Mouse (Mus musculus) hindbrain, embryonic 10.5 days (tissue): ENCODE results near the gene Gsap. TPM values are rescaled to one million over a fixed set of nuclear protein-coding genes. Genes with fewer than 3 reads are reported as not detected.

Experiments
- DNase-seq: peaks from one replicate; pipeline ENCODE4 v3.0.0-alpha.2; 2017; ENCODE audit warnings: low spot score
- H3K27ac ChIP-seq: fragments of 300-500 bp; sonication (generic); 2 replicates; pipeline ENCODE4 v1.5.1; 2016; ENCODE audit warnings: mild to moderate bottlenecking, moderate library complexity
- H3K27me3 ChIP-seq: fragments of 300-500 bp; sonication (generic); 2 replicates; pipeline ENCODE4 v1.6.1; 2016; ENCODE audit warnings: mild to moderate bottlenecking; ENCODE audit not compliant: poor library complexity, insufficient read depth, severe bottlenecking
- H3K36me3 ChIP-seq: fragments of 300-500 bp; sonication (generic); 2 replicates; pipeline ENCODE4 v1.6.1; 2016; ENCODE audit warnings: mild to moderate bottlenecking, moderate library complexity
- H3K4me1 ChIP-seq: fragments of 300-500 bp; sonication (generic); replicated peaks from 2 replicates; pipeline ENCODE4 v1.6.1; 2016; ENCODE audit warnings: mild to moderate bottlenecking
- H3K4me3 ChIP-seq: fragments of 300-500 bp; sonication (generic); 2 replicates; pipeline ENCODE4 v1.5.1; 2016; ENCODE audit warnings: mild to moderate bottlenecking, moderate library complexity
- H3K9me3 ChIP-seq: fragments of 300-500 bp; sonication (generic); 2 replicates; pipeline ENCODE4 v1.6.1; 2016; ENCODE audit warnings: mild to moderate bottlenecking, moderate library complexity
- WGBS: fragments of 180-500 bp; shearing (Covaris S2); methylation state at CpG from one replicate; pipeline ENCODE4 v1.1.7; 2016; 5-methylcytosine and 5-hydroxymethylcytosine counted together
- polyA plus RNA-seq: library from polyadenylated mRNA; unstranded; fragments of >200 nt; fragmentation: Nextera tagmentation; extraction: Ambion mirVana; gene quantifications from 2 replicates; pipeline ENCODE4 v1.2.1, GENCODE M21; 2016

Gene Gsap
- polyA plus RNA-seq, 1 experiment from 2014 or later: 1.8 TPM

DNA sequence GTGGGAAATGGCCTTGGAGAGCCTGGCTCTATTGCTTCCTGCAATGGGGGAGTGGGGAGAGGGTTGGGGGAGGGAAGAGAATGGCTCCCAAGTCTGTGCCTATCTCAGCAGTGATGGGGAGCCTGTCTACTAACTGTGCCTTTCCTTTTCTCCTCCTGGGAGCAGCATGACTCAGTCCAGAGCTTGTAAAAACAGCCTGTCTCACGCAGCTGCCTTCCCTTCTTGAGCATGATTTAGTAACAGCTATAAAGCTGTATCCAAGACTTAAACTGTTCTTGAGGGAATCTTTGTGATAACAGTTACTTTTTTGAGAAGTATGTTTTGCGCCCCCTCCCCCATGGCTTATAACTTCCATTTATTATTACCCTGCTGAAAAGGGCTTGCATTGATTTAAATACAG is 61.9 kb downstream of the Gsap start:
- Histone ChIP-seq H3K9me3 (0 out of 2 replicates have a peak, but pooled peaks cover 3% of the 10 kb centered on the region), H3K27ac (no peak overlapping the region), H3K4me1 (no peaks in the 10 kb centered on the region), H3K4me3 (no peak overlapping the region), H3K27me3 (no peaks in the 10 kb centered on the region), H3K36me3 (no peaks in the 10 kb centered on the region)
- no peak for DNase-seq
- WGBS: 82% methylated on average over 2 of the region's 2 CpGs

DNA sequence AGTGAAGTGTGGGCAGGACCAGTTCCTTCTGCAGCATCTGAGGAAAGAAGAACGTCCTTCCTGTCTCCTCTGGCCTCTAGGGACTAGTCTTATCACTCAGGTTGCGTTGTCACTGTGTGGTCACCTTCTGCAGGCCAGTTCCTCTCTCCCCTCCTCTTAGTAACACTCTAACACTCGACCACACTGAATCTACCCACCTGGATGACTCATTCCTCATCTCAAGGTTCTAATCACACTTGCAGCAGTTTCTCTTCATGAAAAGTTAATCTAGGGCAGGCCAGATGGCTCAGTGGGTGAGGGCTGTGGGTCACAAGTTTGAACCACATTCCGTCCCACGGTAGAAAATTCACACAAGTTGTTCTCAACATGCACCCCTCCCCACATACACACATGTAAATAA is 62.8 kb downstream of the Gsap start:
- 78% methylated on average over 5 of the region's 5 CpGs for whole genome bisulfite sequencing
- Histone ChIP-seq H3K4me1 (no peaks in the 10 kb centered on the region), H3K27ac (no peak overlapping the region), H3K9me3 (no peaks in the 10 kb centered on the region), H3K27me3 (no peaks in the 10 kb centered on the region), H3K4me3 (no peak overlapping the region), H3K36me3 (no peaks in the 10 kb centered on the region)
- DNase-seq: no peak

- Histone ChIP-seq H3K9me3 (no peaks in the 10 kb centered on the region), H3K27me3 (no peaks in the 10 kb centered on the region), H3K36me3 (no peaks in the 10 kb centered on the region), H3K4me1 (no peaks in the 10 kb centered on the region), H3K27ac (no peak overlapping the region), H3K4me3 (no peak overlapping the region)
- DNase-seq: no peak
- 94% methylated on average over 12 of the region's 12 CpGs for WGBS
Observed at GRCm38 (mm10) chr5:21254731-21255525, 68.9 kb downstream of the Gsap start.

- Histone ChIP-seq H3K4me1 (no peaks in the 10 kb centered on the region), H3K27ac (no peak overlapping the region), H3K27me3 (no peaks in the 10 kb centered on the region), H3K9me3 (no peaks in the 10 kb centered on the region), H3K4me3 (no peak overlapping the region), H3K36me3 (no peaks in the 10 kb centered on the region)
- no peak for DNase-seq
- WGBS: 88% methylated on average over 5 of the region's 5 CpGs
Observed at GRCm38 (mm10) chr5:21255551-21256132, 69.6 kb downstream of the Gsap start.

GRCm38 (mm10) chr5:21257126-21257525 is 71.1 kb downstream of the Gsap start:
- DNase-seq: no peak
- no peaks in the 10 kb centered on the region for H3K36me3 ChIP-seq
- H3K27ac ChIP-seq: no peak overlapping the region
- WGBS: 64% methylated on average over 4 of the region's 4 CpGs
- H3K27me3 ChIP-seq: no peaks in the 10 kb centered on the region
- H3K4me1 ChIP-seq: peaks cover 9% of the 10 kb centered on the region
- H3K4me3 ChIP-seq: no peak overlapping the region
- H3K9me3 ChIP-seq: no peaks in the 10 kb centered on the region

DNA sequence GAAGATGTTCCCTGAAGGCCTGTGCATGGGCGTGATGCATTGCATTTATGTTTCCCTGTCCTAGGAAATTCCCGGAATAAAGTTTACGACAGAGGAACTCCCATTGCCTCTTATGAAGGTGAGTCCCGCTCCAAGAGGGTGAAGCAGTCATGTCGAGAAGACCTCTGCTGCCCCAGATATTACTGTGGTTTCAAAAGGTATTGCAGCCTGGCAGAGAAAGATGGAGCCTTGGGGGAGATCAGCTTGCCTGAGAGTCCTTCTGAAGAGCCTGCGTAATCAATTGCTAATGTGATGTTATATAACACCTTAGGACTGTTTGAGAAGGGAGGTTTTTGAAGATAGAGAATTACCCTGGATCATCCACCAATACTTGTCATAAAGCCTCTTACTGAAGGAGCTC is 71.8 kb downstream of the Gsap start:
- Histone ChIP-seq H3K9me3 (no peaks in the 10 kb centered on the region), H3K36me3 (no peaks in the 10 kb centered on the region), H3K4me1 (peaks cover 15% of the 10 kb centered on the region), H3K27me3 (no peaks in the 10 kb centered on the region), H3K4me3 (no peak overlapping the region), H3K27ac (no peak overlapping the region)
- no peak for DNase-seq
- 65% methylated on average over 6 of the region's 6 CpGs for WGBS

DNA sequence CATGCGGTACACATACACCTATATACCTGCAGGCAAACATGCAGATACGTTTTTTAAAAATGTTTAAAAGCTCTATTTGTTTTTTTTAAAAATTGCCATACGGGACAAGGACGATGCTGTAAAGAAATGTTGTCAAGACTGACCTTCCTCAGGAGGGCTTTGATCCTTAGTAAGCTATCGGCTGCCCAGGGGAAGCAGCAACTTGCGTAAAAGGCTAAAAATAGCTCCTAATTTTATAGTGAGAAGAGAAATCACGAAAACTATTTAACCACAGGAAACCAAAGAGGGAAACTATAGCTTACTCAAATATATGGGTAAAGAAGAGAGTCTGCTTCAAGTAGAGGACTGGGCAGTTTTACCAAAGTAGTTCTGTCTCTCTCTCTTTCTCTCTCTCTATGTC is 74.7 kb downstream of the Gsap start:
- H3K27me3 ChIP-seq: no peaks in the 10 kb centered on the region
- 81% methylated on average over 7 of the region's 7 CpGs for WGBS
- no peaks in the 10 kb centered on the region for H3K9me3 ChIP-seq
- H3K36me3 ChIP-seq: no peaks in the 10 kb centered on the region
- H3K4me3 ChIP-seq: no peak overlapping the region
- H3K27ac ChIP-seq: no peak overlapping the region
- peaks cover 31% of the 10 kb centered on the region for H3K4me1 ChIP-seq
- DNase-seq: no peak

DNA sequence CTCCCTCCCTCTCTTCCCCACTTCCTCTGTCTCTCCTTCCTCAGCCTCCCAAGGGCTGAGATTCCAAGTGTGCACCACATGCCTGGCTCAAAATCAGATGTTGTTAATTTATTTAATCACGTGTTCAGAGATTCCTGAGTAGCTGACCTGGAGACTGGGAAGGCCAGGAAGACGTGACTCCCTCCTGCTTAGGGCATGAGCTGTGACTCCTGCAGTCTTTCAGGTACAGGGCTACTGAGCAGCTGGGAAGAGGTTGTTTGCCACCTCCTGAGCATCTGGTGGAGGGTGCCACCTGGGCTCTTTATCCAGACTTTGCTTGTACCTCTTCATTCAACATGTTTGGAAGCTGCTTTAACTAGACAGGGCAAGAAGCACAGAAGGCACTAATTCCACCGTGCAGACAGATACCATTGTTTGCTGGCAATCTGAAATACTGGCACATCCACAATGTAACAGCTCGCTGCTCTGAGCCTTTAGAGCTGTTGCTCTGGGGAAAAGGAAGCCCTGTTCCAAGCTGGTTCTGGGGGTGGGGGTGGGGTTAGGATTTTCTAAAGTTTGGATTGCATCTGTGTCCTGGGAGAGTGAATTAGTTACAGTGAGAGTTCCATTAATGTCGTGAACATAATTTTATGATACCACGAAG is 75.3 kb downstream of the Gsap start:
- Histone ChIP-seq H3K4me1 (peaks cover 31% of the 10 kb centered on the region), H3K36me3 (no peaks in the 10 kb centered on the region), H3K9me3 (no peaks in the 10 kb centered on the region), H3K27ac (peak overlapping the region; percentile 74), H3K4me3 (no peak overlapping the region), H3K27me3 (no peaks in the 10 kb centered on the region)
- WGBS: 58% methylated on average over 6 of the region's 6 CpGs
- no peak for DNase-seq

DNA sequence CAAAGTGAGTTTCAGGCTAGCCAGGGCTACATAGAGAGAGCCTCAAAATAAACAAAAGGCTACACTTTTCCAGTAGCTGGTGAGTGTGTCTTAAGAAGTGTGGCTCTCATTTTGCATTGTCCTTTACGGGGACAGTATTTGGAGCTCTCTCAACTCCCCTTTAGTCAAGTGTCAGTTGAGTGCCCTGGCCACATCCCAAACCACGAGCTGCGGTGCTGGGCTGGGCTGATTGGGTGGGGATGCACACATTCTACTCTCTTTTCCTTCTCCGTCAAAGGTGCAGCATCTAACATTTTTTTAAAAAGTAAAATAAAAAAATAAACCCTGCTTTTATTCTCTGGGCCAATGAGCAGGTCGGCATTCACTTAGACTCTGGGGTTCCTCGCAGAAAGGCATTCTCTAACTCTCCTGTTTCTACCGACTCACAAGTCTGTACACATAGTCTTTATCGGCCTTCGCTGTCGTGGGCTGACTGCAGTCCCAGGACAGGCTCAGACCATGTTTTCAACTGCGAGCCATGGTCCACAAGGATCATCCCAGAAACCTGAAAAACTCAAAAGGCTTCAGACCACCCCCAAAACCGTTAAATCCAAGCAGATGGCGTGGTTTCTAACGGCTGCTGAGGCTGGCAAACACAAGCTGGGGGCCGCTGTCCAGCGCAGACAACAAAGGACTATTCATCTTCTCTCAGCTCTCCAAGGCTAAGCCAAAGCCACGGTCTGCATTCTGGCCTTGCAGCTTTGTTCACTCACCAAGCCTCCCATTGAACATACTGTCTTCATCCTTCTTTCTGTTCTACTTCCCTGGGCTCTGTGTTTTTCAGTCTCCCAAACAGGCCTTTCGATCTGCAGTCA is 77.4 kb downstream of the Gsap start:
- Histone ChIP-seq H3K36me3 (no peaks in the 10 kb centered on the region), H3K4me1 (peaks cover 31% of the 10 kb centered on the region), H3K27ac (peak overlapping the region; percentile 87), H3K9me3 (no peaks in the 10 kb centered on the region), H3K27me3 (no peaks in the 10 kb centered on the region), H3K4me3 (no peak overlapping the region)
- DNase-seq: peak; percentile 67
- WGBS: 49% methylated on average over 18 of the region's 18 CpGs

DNA sequence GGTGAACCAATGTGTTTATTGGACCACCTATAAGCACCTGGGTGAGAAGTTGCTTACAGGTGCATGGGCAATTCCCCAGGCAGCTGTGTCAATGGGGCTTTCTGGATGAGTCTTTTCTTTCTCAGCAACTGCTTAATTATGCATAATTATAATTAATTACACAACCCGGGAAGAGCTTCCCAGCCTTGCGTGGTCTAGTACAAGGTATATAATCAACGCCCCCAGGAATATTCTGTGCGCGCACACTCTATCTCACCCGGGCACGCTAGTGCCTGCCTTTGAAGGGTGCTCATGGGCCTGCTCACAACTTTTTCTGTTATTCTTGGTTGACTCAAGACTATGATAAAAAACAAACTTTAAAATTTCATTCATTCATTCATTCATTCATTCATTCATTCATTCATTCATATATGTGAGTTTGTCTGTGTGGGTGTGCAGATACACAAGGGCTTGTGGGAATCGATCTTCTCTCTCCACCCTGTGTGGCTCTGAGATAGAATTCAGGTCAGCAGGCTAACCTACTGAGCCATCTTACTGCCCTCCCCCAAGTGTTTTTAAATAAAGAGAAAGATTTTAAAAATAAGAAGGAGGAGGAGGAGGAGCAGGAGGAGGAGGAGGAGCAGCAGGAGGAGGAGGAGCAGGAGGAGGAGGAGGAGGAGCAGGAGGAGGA is 78.4 kb downstream of the Gsap start:
- no peak for DNase-seq
- no peaks in the 10 kb centered on the region for H3K9me3 ChIP-seq
- 91% methylated on average over 8 of the region's 8 CpGs for WGBS
- no peaks in the 10 kb centered on the region for H3K27me3 ChIP-seq
- H3K27ac ChIP-seq: peak overlapping the region; percentile 87
- peaks cover 31% of the 10 kb centered on the region for H3K4me1 ChIP-seq
- no peaks in the 10 kb centered on the region for H3K36me3 ChIP-seq
- no peak overlapping the region for H3K4me3 ChIP-seq

GRCm38 (mm10) chr5:21265049-21265448 is 79.0 kb downstream of the Gsap start:
- H3K27me3 ChIP-seq: no peaks in the 10 kb centered on the region
- peak; percentile 84 for DNase-seq
- H3K9me3 ChIP-seq: no peaks in the 10 kb centered on the region
- 32% methylated on average over 4 of the region's 4 CpGs for WGBS
- H3K27ac ChIP-seq: 0 out of 2 replicates have a peak overlapping the region, but pooled peaks have one; percentile 87
- no peak overlapping the region for H3K4me3 ChIP-seq
- H3K36me3 ChIP-seq: no peaks in the 10 kb centered on the region
- peaks cover 31% of the 10 kb centered on the region for H3K4me1 ChIP-seq

- H3K27me3 ChIP-seq: no peaks in the 10 kb centered on the region
- peaks cover 31% of the 10 kb centered on the region for H3K4me1 ChIP-seq
- no peaks in the 10 kb centered on the region for H3K9me3 ChIP-seq
- DNase-seq: no peak
- H3K27ac ChIP-seq: no peak overlapping the region
- 82% methylated on average over 2 of the region's 2 CpGs for WGBS
- no peak overlapping the region for H3K4me3 ChIP-seq
- no peaks in the 10 kb centered on the region for H3K36me3 ChIP-seq
Observed at GRCm38 (mm10) chr5:21267090-21267489, 81.0 kb downstream of the Gsap start.
